Mouse (Mus musculus) cerebellum, adult 2 months (tissue): ENCODE measurements around the gene Fbxw10. TPM values are rescaled to one million over a fixed set of nuclear protein-coding genes. Genes with fewer than 3 reads are reported as not detected.

ENCODE experiments used
- DNase-seq, 2 experiments: peaks; one replicate each; pipeline ENCODE4 v3.0.0; 2021
- H3K27ac ChIP-seq: fragments of 200-500 bp; 2 replicates; pipeline ENCODE4 v1.5.1; 2012; ENCODE audit warnings: low read length, control low read depth, inconsistent platforms; ENCODE audit not compliant: insufficient read depth
- H3K27me3 ChIP-seq: fragments of 200-500 bp; 2 replicates; pipeline ENCODE4 v1.6.1; 2012; ENCODE audit warnings: inconsistent platforms, mild to moderate bottlenecking, low read length, moderate library complexity; ENCODE audit not compliant: control insufficient read depth, insufficient read depth
- H3K4me1 ChIP-seq: fragments of 200-500 bp; 2 replicates; pipeline ENCODE4 v1.6.1; 2011; ENCODE audit warnings: low read length; ENCODE audit not compliant: control insufficient read depth, insufficient read depth
- H3K4me3 ChIP-seq: fragments of 200-500 bp; replicated peaks from 2 replicates; pipeline ENCODE3; 2011; ENCODE audit warnings: mild to moderate bottlenecking, low read depth, low read length, control low read depth; ENCODE audit not compliant: insufficient read depth
- CTCF ChIP-seq: fragments of 200-500 bp; IDR thresholded peaks from 2 replicates; pipeline ENCODE4 v1.5.1; 2011; ENCODE audit warnings: low read depth, mild to moderate bottlenecking, control low read depth, low read length, moderate library complexity, borderline replicate concordance; ENCODE audit not compliant: insufficient read depth
- POLR2A ChIP-seq: fragments of 200-500 bp; IDR thresholded peaks from 2 replicates; pipeline ENCODE4 v1.6.1; 2011; ENCODE audit warnings: low read length, control low read depth, borderline replicate concordance; ENCODE audit not compliant: insufficient read depth
- WGBS: fragments of 180-500 bp; shearing (Covaris S2); methylation state at CpG from one replicate; pipeline ENCODE4 v1.1.7; 2018; 5-methylcytosine and 5-hydroxymethylcytosine counted together
- polyA plus RNA-seq: library from polyadenylated mRNA; depleted of rRNA; stranded (reverse); fragments of >200 nt; gene quantifications from 2 replicates; pipeline ENCODE4 v1.2.3, GENCODE M21; 2012; rRNA removed

The Fbxw10 gene
- polyA plus RNA-seq = 1.8 and 1.9 TPM in 2 replicates

DNA sequence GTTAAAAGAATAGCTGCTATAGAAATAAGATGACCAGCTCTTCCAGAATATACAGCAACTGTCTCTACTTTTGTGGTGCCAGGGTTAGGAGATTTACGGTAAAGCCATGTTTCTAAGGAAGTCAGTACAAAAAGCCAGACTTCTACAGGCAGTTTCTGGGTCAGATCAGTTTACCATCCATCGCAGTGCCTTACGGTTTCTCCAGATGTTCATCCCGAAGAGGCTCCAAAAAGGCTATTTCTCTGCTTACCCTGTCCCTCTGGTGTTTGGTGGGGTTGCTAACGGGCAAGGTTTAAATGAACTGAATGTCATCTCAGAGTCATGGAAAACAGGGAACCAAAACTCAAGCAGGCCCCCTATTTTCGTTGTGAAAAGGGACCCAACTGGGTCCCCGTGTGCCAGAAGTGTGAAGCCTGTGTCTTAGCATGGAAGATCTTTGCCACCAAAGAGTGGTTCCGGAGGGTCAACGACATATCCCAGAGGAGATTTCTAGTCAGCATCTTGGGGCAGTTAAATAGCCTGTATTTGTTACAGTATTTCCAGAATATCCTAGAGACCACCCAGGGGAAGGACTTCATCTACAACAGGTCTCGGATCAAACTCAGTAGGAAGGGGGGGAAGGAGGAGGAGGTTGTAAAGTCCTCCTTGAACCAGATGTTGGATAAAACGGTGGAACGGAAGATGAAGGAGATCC, at the start of gene Fbxw10:
Fbxw10 (plus strand) TSS at position 109 of the 694 bp plus-strand sequence.
- WGBS = 36% methylated on average over 12 of the region's 12 CpGs
- DNase-seq = peak in 1 of 2 experiments; percentile 9
- Histone ChIP-seq H3K4me3 (peak within 1 kb of the TSS; percentile 21), H3K27ac (no peak within 1 kb of the TSS), H3K4me1 (no peaks in the 10 kb centered on the region), H3K27me3 (no peaks in the 10 kb centered on the region)
- no peak for TF ChIP-seq POLR2A
- no peak for TF ChIP-seq CTCF

DNA sequence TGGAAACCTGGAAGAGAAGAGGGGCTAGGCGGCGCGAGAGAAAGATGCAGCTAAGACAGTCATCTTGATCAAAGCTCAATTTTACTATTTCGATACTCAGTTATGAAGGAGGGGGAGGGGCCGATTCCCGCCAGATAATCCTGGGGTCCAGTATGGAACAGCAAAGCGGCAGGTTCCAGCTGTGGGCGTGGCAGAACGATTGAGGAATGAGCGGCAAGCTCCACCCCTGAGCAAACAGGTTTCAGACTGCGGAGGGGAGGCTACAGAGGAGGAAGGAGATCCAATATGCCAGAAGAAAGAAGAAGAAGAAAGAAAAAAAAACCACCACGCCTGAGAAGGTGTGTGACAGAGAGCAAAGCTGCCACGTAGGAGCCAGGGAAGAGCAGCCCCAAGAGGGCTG, 42.8 kb upstream of the Fbxw10 start:
- no peaks in the 10 kb centered on the region for H3K4me1 ChIP-seq
- TF ChIP-seq POLR2A (no peak), CTCF (no peak)
- no peak overlapping the region for H3K4me3 ChIP-seq
- DNase-seq = no peak
- H3K27me3 ChIP-seq = no peaks in the 10 kb centered on the region
- 54% methylated on average over 13 of the region's 13 CpGs for WGBS
- H3K27ac ChIP-seq = no peak overlapping the region

DNA sequence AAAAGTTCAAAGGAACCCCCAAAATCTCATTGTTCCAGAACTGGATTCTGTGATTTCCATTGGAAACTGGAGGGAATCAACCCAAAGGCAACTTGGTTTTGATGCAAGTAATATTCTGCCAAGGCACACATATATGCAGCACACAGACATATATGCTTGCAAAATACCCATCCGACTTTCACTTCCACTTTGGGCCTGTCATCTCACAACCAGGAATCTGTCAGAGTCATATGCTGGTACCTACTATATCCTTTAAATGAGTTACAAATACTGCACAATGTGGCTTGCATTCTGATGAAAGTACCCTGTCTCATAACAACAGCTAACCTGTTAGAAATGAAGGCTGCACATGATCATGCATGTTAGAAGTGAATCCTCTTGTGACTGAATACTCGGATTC, 38.9 kb upstream of the Fbxw10 start:
- 84% methylated on average over 2 of the region's 2 CpGs for WGBS
- Histone ChIP-seq H3K4me3 (no peak overlapping the region), H3K27ac (no peak overlapping the region), H3K4me1 (no peaks in the 10 kb centered on the region), H3K27me3 (no peaks in the 10 kb centered on the region)
- DNase-seq = no peak
- TF ChIP-seq CTCF (no peak), POLR2A (no peak)

DNA sequence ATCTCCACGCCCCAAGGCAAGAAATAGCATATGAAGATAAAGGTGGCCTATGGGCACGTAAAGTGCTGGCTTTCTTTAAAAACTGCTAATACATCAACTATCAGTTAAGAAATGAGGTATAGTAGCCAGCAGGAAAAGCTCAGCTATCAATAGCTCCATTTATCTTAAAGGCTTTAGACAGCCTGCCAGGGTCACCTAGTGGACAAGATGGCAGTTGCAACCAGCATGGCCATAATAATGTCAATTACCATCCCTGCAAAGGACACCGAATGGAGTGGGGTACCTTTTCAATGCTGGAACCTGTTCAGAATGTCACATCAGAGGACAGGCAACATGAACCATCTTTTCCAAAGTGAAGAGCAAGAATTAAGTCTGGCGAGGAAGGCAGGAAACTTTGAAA, 37.7 kb upstream of the Fbxw10 start:
- no peak overlapping the region for H3K27ac ChIP-seq
- DNase-seq = no peak
- H3K4me1 ChIP-seq = no peaks in the 10 kb centered on the region
- 75% methylated on average over 4 of the region's 4 CpGs for whole genome bisulfite sequencing
- no peaks in the 10 kb centered on the region for H3K27me3 ChIP-seq
- TF ChIP-seq CTCF (peak; percentile 36; the same call in 1 of the 2 replicates), POLR2A (no peak)
- no peak overlapping the region for H3K4me3 ChIP-seq

DNA sequence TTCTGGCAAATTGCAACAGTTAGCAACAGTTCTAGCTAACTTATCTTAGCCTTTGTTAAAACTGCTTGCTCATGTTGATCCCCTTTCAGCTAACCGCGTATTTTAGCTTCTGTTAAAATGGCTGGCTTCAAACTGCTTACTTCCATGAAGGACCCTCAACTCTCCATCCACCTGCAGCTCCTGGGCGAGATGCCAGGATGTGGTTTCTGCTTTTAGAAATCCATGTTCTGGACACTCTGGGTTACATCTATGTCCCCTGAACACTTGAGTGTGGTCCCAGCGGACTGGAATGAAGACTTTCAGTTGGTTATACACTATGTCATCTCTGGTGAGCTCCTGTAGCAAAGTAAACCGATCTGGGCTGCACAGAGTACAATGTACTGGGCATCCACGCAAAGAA, 34.6 kb upstream of the Fbxw10 start:
- Histone ChIP-seq H3K27me3 (no peaks in the 10 kb centered on the region), H3K4me3 (no peak overlapping the region), H3K4me1 (peaks cover 5% of the 10 kb centered on the region), H3K27ac (no peak overlapping the region)
- no peak for DNase-seq
- TF ChIP-seq POLR2A (no peak), CTCF (no peak)
- WGBS = 86% methylated on average over 6 of the region's 6 CpGs

DNA sequence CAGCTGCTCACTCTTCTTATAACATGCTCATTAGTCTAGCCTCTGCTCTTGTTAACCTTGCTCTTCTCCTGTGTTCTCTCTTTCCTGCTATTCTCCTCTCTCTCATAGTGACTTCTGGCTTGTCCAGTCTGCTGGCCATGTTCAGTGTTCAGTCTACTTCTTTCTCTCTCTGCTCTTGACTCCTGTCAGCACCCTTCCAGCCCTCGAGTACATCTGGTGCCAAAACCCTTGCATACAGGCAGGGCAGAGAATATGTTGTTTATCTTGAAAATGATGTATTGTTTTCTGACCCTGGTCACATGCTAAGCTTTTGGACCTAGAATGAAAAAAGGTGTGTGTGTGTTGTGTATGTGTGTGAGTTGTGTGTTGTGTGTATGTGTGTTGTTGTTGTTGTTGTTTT, 33.4 kb upstream of the Fbxw10 start:
- Histone ChIP-seq H3K4me1 (peaks cover 5% of the 10 kb centered on the region), H3K27me3 (no peaks in the 10 kb centered on the region), H3K27ac (no peak overlapping the region), H3K4me3 (no peak overlapping the region)
- TF ChIP-seq CTCF = no peak
- no peak for TF ChIP-seq POLR2A
- no peak for DNase-seq
- WGBS = 46% methylated on average over 1 of the region's 1 CpGs

DNA sequence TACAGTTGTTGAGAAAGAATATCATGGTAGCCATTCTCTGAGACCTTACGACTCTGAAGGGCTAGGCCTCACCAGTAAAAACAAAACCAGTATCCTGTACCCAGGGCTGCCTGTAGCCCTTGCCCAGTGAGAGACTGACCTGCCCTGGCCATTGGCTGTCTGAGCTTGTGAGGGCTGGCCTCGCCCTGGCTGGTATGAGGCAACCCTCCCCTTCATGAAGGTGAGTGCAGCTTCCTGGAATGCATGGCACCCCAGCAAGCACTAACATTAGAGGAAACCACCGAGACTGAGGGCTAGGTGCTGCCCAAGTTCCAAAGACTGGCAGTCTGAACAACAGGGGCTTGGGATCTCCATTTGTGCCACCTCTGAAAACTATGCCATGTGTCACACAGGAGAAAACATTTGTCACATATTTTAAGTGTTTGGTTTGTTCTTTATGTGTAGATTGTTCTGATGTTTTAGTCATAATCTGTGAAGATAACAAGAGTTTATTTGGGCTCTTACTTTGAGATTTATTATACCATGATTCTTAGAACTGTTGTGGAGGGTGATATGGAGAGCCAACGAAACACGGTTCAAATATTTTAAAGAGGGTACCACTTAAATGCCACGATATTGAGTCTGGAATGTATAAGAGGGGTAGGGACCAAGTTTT, 32.8 kb upstream of the Fbxw10 start:
- H3K4me3 ChIP-seq = no peak overlapping the region
- H3K4me1 ChIP-seq = peaks cover 5% of the 10 kb centered on the region
- TF ChIP-seq CTCF (no peak), POLR2A (no peak)
- H3K27me3 ChIP-seq = no peaks in the 10 kb centered on the region
- DNase-seq = no peak
- no peak overlapping the region for H3K27ac ChIP-seq
- WGBS = 74% methylated on average over 6 of the region's 6 CpGs

DNA sequence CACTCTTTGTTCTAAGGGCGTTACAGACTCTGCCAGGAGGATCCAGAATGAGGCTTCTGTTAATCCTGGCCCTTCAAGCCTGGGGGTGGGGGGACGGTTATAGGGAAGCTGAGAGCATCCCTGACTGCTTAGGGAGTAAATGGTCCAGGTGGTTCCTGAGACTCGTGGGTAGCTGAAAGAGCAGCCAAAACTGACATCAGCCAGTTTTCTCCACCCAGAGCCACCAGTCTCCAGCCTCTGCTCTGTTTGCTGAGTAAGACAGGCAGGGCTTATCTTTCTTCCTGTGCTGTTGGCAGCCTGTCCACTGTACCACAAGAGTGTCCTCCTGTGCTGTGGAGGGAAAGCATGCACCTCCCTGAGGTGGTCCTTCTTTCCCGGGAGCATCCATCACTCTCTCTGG, 32.2 kb upstream of the Fbxw10 start:
- Histone ChIP-seq H3K4me3 (no peak overlapping the region), H3K4me1 (peaks cover 5% of the 10 kb centered on the region), H3K27me3 (no peaks in the 10 kb centered on the region), H3K27ac (no peak overlapping the region)
- TF ChIP-seq CTCF = no peak
- no peak for TF ChIP-seq POLR2A
- DNase-seq = peak in 1 of 2 experiments; percentile 36
- WGBS = 21% methylated on average over 4 of the region's 4 CpGs
